Mouse (Mus musculus): ENCODE measurements around the gene Ankrd55.
"Not testable (repeated sequence)": the region's sequence is repeated elsewhere in the genome, so short reads cannot be mapped to it uniquely, and the experiment has no call there.

The Ankrd55 gene

DNA sequence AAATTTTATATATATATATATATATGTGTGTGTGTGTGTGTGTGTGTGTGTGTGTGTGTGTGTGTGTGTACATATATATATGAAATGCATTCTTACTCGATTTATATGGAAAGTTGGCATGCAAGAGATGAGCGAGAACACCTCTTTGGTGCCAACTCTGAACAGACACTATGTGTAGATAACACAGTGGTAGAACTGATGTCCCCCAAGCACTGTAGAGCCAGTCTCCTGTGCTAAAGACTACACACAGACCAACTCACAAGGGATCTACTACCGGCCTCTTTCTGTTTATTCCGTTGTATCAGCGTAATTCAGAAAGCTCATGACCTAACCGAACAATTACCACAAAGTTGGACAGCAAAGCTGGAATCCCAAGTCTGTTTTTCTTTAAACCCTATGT lies 6.2 kb downstream of the Ankrd55 start:
- no peak for DNase-seq

DNA sequence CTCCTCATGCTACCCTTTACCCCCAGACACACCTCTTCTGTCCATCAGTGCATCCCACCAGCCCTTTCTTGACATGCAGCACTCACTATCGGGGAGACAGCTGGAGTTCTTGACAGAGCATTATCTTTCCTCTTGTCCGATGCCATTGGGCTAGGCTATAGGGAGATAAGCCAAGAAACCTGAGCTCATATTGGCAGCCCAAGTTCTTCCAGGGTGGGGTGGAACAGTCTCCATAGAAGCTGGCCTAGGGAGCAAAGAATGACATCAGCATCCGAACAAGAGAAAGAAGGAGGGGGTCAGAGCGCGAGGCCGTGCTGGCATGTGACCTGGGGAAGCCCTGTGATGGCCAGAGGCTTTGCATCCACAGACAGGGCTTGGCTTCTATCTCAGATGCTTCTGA lies 9.5 kb downstream of the Ankrd55 start:
- DNase-seq, result peak; percentile 92

DNA sequence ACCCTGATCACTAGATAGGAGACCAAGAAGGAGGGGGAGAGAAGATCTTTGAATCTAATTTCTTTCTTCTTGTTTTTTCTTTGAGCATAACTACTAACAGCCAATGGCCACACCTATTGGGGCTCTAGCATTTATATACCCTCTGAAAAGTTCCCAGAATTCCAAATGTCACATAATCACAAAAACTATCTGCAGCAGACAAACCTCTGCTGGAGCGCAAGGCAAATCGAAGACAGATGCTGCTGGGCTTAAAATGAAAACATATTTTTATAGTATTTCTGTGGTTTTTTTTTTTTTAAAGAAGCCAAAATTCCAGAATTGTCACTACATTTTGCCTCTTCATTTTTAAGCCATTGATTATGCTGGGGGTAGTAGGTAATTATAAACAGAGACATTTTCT lies 15.2 kb downstream of the Ankrd55 start:
- no peak for DNase-seq

DNA sequence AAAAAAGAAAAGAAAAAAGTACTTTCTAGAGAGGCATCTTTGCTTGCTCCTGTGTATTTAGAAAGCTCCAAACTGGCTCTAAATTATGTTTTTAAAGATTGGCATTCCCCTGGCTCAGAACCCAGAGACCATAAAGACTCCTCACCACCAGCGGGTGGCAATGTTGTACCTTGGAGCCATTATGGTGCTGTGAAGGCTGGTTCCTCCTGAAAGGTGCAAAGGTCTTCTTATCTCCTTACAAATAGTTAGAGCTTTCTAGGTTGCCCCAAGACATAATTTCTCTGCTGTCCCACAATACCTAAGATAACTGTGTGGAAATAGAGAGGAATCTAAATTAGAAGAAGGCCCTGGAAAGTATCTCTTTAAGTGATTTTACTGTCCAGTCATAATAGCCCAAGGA lies 20.4 kb downstream of the Ankrd55 start:
- DNase-seq, result no peak

DNA sequence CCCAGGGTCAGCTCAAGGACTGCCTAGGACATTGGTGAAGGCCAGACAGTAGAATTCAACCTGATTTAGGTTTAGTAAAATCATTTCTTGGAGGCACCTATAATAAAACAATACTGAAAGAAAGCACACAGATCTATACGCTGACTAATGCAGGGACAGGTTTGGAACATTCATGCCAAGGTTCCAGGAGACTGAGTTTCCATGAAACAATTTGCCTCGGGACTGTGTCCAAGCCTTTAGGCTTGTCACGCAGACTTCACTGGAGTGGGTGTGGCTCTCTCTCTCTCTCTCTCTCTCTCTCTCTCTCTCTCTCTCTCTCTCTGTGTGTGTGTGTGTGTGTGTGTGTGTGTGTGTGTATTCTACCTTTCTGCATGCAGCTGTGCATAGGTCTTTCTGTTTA lies 23.4 kb downstream of the Ankrd55 start:
- not testable (repeated sequence) for DNase-seq

DNA sequence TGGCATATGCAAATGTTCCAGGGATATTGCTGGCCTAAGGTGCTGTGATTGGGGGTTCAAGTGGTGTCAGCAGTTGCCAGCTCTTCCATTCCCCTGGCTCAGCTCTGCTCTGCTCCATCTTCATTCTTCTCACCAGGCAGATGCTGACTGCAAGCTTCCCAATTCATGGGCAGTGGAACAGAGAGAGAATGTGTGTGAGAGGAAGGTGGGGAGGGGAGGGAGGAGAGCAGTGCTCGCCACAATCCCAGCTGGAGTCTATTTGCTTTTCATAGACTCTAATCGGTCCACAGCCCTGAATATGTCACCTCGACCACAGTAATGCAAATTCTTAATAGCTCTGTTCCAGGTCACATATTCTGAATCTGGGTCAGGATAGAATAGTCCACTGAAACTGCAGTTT lies 27.2 kb downstream of the Ankrd55 start:
- no peak for DNase-seq

DNA sequence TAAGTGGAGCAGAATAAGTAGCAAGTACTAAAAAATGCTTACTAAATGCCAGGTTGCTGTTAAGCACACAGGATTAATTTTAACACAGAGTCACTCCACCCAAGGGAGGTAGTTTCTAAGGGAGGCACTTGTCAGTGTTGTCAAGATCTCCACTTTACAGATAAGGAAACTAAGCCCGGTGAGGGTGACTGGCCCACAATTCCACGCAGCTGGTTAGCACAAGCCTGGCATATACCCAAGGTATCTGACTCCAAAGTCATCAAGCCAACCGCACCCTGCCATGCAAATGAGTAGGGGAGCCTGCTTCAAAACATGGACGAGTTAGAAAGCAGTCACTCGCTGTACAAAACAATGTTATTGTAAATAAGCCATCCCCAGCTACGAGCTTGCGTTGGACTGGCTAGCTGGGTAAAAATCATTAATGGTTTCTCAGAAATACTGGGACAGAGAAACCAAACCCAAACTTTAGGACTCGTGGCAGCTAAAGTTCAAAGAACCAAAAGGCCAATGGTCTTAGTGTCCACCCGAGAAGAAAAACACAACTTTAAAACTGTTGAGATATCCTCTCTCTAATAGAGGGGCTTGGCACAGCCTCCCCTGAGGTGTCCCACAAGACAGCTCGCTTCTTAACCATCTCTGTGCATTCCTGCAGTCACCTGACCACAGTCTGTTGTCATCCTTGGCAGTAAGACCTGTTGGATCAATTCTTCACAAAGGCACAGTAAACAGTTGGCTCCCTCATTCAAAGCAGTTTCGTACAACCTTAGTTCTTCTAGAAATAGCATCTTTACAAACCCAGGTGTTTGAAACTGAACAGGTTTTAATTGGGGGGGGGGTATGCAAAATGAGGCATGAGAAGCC lies 28.6 kb downstream of the Ankrd55 start:
- peak; percentile 90 for DNase-seq

DNA sequence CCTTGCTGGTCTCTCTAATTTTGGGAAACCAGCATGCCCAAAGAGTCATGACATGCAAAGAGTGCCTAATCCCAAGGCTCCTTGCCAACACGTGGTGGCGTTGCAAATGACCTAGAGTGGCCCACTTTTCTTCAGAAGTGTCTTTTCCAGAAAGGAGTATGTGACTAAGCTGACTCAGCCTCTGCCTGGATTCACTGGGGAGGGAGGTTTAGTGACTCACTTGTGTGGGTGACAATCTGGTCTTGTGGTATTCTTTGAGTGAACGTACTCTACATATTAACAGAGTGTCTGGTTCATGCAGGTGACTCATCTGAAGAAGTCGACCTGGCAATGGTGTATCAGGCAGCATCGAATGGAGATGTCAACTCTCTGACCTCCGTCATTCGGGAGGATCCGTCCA lies 29.9 kb downstream of the Ankrd55 start:
- no peak for DNase-seq

DNA sequence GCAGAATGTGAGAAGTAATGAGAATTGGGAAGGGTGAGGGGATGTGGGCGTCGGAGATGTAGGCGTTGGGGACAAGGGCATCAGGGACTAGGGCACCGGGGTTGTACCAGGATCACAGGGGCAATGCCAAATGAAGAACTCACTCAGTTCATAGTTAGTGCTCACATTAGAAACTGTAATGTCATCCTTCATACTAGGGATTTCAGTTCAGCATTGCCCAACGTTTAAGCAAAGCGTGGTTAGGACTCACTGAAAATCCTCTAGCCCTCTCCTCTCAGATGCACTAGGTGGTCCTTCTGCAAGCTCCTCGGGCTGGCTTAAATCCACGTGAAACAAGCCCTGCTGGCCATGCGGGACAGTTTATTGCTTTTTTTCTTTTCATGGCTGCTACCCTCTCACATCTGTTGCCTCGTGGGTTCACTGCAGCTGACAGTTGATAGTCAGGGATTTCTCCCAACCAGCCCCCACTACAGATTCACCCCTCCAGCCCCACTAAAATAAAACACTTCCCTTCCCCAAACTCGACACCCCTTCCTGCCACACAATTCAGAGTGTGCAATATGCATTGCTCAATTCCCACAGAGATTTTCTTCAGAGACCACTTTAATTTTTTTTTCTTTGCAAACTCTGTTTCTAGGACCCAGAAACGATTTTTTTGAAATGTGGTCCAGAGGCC lies 35.5 kb downstream of the Ankrd55 start:
- DNase-seq, result peak; percentile 69

DNA sequence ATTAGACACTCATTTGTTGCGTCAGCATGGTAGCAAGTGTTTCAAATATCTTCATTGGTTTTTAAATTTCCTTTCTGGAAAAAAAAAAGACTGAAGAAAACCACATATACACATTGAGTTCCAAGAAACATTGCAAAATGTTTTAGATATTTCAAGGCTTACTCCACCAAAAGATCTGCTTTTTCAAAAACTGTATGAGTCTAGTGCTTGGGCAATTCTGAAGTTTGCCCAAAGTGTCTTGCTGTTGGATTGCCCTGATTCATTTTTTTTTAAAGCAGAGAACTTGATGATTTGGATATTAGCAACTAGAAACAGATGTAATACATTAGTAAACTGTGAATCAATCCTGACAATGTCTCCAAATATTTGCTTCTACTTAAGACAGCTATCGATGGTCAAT lies 36.9 kb downstream of the Ankrd55 start:
- DNase-seq, result peak; percentile 5

DNA sequence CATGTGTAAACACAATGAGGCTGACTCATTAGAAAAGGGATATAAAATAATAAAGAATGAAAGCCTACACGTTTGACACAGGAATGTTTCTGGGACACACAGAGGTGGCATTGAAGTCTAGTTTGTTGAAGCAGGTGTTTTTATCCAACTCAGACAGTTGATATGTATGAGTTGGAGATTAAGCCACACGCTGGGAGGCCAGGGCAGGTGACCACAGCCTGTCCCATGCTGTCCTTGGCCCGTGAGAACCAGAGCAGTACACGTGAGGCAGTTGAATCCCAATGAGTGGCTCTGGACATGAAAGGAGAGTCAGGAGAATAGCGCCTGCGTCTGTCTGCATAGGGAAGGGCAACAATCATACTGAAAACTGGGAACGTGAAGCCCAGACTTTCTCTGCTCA lies 38.2 kb downstream of the Ankrd55 start:
- DNase-seq, result peak; percentile 41

DNA sequence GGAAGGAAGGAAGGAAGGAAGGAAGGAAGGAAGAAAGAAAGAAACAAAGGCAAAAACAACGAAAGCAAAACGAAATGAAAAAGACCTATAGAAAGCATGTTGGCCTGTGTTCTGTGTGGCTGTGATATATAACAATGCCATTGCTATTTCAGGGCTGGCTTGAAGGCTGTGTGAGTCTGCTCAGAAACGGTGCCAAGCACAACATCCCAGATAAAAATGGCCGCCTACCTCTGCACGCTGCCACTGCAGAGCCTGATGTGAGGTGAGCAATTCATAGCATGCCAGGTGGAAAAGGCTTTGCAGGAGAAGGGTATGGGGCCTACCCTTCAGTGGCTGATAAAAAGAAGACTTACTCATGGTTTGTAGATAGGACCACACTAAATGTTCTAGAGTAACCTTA lies 38.7 kb downstream of the Ankrd55 start:
- DNase-seq, result peak; percentile 87

DNA sequence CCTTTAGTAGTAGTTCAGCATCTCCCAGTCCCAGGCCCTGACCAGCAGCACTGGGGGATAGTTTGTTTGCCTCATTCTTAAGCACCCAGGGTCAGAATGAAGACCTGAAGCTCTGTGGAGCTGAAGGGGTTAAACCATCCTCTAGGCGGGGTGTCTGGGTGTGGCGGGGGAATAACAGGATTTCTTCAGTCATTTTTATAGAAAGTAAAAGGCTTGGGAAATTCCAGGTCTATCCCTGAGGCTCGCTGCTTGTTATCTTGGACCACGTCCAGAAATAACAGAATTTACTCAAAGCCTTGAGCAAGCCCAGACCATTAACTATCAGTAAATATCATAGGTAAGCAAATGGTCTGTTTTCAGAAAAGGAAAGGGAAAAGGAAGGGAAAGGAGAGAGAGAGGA lies 39.3 kb downstream of the Ankrd55 start:
- peak; percentile 89 for DNase-seq

DNA sequence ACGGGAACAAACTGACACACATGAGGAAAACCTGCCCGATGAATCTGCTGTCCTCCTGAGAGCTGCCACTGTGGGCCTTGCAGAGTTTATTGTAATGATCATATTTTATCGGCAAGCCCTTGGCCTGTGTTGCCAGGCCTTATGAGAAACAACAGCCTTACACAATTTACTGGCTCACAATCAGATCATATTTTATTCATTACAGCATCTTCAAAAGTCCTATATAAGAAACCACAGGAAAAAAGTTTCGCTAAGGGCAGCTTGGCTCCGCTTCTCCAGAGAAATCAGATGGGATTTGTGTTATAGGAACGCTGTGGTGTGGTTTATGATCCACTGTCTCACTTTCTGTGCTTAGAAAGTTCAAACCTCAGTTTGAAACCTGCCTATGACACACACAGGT lies 42.0 kb downstream of the Ankrd55 start:
- peak; percentile 78 for DNase-seq

DNA sequence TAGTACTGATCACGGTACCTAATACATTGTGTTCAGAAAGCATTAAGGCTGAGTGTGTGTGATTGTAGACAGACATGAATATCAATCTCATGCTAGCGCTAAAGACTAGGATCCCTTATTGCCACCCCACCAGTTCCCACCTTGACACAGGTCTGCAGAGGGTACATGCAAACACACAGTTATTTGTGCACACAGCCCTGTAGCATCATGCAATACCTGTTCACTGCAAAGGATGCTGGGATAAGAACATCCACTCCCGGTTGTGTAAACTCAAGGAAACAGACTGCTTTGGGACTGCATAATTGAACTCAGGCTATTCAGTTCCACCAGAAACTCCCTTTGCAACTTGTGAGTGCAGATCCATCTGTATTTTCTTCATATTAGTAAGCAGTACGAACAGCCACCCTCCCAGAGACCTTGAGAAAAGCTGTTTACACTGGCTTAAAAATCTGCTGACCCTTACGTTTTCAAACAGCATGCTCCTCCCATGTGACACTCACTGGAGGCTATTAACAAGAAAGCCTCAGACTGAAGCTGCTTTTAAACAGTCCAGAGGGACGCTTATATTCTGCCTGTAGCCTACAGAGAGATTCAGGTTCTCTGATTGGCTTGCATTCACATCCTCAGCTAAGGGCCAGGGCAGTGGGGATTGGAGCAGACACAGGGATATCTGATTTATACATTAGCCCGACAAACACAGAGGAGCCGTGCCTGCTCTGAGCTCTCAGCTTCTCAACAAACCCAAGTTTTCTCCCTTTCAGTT lies 42.8 kb downstream of the Ankrd55 start:
- DNase-seq, result peak; percentile 93

DNA sequence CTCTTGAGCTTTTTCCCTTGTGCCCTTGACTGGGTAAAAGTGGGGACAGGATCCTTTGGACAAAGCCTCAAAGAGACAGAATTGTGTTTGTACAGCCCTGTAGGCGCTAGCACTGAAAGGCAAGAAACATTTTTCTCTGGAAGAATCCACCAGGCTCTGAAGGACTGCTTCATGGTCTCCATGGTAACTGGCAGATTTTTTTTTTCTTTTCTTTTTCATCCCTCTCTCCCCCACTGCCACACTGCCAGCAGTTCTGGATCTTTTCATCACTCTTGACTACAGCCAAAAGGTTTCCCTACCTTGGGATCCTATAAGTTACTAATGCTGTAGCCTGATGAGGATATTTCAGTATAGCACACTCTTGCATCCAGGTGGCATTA lies 43.4 kb downstream of the Ankrd55 start:
- DNase-seq, result peak; percentile 87

DNA sequence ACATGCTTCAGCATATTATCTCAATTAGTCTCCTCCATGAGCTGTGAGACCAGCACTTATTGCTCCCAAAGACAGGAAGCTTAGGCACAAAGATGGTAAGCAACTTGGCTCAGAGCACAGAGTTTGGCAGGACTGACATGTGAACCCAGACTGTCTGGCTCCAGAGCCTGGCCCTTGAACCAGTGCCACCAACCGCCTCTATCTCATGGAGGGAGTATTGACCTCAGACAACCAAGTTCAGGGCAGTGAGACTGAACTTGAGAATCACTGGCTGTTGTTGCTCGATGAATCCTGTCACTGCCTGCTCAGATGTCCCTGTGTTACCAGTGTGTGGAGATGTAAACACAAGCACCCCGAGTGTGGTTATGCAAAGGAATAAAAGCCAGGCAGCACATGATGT lies 47.3 kb downstream of the Ankrd55 start:
- peak; percentile 96 for DNase-seq

DNA sequence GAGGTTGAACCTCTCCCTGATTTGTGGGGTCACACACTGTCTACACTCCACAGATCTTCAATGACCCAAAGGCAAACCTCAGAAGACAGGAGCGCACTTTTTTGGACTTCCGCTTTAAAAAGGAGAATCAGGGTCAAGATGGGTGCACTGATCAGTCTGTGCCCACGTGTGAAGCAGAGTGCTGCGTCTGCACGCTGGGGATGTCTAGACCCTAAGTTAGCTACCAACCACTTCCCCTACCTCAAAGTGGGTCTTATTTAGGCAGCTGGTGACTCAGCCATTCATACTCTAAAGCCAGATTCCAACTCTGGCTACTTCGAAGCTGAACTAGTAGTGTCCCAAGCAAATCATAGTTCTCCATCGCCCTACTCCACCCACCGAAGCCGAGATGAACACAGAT lies 48.9 kb downstream of the Ankrd55 start:
- peak; percentile 86 for DNase-seq

DNA sequence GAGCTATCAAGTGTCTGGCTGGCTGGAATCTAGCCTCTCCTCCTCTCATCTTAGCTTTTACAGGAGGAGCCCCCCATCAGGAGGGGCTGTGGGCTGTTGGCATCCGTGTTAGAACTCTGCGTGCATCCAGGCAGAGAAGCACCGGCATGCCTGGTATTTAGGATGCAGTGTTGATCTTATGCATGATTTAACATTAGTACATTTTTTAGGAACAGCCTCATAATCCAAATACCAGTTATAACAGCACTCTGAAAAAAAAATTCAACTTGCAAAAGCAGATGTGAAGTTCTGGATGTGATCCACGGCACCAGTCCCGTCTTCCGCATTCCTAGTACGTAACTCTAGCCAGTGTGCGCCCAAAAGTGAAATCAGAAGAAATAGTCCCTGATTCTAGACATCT lies 52.0 kb downstream of the Ankrd55 start:
- peak; percentile 96 for DNase-seq

DNA sequence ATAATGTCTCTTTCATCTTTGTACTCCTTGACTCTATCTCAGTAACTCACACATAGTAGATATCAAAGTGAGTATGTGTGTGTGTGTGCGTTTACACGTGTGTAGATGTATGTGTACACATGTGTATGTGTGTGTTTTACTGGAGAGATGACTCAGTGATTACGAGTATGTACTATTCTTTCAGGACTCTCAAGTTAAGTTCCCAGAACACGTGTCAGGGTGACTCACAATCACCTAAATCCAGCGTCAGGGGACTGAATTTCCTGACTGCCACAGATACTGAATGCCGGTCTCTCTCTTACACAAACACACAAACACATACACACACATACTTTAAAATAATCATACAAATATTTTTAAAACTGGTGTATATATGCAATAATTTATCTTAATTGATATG lies 52.5 kb downstream of the Ankrd55 start:
- peak; percentile 84 for DNase-seq

DNA sequence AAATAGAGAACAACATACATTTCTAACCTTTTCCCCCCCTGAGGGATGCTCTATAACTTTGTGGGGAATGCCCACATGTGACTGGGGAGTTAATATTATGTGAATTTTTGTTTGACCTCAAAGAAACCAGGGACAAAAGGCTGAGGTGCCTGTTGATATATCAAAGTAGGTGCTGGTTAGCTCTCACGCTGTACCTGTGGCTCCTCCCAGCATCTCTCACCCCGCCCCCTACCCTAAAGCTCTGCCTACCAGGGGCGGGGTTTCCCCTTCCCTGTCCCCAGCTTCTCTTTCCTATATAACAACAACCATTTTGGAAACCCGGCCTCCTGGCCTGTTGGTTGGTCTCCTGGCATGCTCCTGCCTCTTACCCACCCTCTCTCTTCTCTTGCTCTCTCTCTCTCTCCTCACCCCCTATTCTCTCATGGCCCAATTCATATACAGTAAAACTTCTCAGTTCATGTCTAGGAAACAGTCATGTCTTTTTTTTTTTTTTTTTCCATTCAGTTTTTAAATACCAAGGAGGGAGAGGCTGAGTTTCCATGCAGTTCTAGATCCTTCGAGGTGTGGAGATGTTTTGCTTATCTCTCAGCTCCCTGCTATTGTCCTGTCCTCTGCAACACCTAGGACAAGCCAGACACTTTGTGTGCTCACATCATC lies 54.8 kb downstream of the Ankrd55 start:
- DNase-seq, result peak; percentile 78

DNA sequence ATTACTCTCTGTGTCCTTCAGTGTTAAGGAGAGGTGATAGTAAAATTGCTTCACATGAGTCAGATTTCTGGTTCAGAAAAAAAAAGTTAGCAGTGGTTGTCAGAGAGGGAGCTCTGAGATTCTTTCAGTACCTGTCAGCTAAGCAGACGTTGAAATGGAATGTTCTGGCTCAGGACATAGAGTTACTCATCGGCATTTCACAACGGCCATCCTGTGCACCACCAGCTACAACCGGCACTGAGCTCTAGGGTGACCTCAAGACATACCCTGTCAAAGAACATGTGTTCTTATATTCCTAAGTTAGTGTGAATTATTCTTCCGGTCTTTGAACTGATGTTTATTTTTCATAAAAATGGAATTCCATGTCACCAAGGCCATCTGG lies 55.4 kb downstream of the Ankrd55 start:
- DNase-seq, result peak; percentile 50

DNA sequence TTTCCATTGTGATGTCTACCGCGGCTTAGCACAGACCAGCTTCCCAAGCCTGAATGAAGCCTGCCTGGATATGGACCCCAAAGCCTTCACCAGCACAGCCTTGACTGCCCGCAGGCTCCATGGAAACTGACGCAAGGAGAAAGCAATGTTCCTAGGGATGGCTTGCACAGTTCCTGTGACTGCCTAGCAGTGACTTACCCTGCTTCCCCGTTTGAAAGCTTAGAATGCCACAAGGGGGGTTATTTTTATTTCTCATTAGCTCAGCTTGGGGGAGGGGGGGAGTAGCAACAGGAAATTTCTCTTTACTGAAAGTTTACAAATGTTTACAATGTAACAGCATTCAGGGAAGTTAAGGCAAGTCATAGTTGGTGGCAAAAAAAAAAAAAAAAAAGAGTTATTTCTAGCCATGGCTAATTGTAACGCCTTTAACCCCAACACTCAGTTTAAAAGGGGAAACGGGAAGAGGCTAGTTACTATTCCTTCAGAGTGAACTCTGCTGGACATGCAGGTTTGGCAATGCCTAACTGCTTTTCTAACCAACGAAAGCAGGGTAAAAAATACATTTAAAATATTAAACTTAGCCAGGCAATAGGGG lies 56.1 kb downstream of the Ankrd55 start:
- peak; percentile 92 for DNase-seq
